Mouse (Mus musculus): Measurements from ENCODE around the gene Ephb2. TPM values are rescaled to one million over a fixed set of nuclear protein-coding genes. Genes with fewer than 3 reads are reported as not detected.

The Ephb2 gene
- total RNA-seq, 1 experiment from 2014 or later = 3.9 TPM

GRCm38 (mm10) chr4:136731008-136731609, 104.7 kb downstream of the Ephb2 start:
- no peak for ATAC-seq (replicated peaks in 1 of 2; ENCODE audit: insufficient read depth in 1 of 2, low FRiP score in 2 of 2, low TSS enrichment in 1 of 2, low read depth in 1 of 2, poor library complexity in 2 of 2, severe bottlenecking in 2 of 2)

GRCm38 (mm10) chr4:136730501-136730900, 105.3 kb downstream of the Ephb2 start:
- ATAC-seq (replicated peaks in 1 of 2; ENCODE audit: insufficient read depth in 1 of 2, low FRiP score in 2 of 2, low TSS enrichment in 1 of 2, low read depth in 1 of 2, poor library complexity in 2 of 2, severe bottlenecking in 2 of 2) = no peak

- no peak for ATAC-seq (replicated peaks in 1 of 2; ENCODE audit: insufficient read depth in 1 of 2, low FRiP score in 2 of 2, low TSS enrichment in 1 of 2, low read depth in 1 of 2, poor library complexity in 2 of 2, severe bottlenecking in 2 of 2)
These were observed 106.2 kb downstream of the Ephb2 start for GRCm38 (mm10) chr4:136729574-136729973.

GRCm38 (mm10) chr4:136726941-136727340, 108.8 kb downstream of the Ephb2 start:
- no peak for ATAC-seq (replicated peaks in 1 of 2; ENCODE audit: insufficient read depth in 1 of 2, low FRiP score in 2 of 2, low TSS enrichment in 1 of 2, low read depth in 1 of 2, poor library complexity in 2 of 2, severe bottlenecking in 2 of 2)

- no peak for ATAC-seq (replicated peaks in 1 of 2; ENCODE audit: insufficient read depth in 1 of 2, low FRiP score in 2 of 2, low TSS enrichment in 1 of 2, low read depth in 1 of 2, poor library complexity in 2 of 2, severe bottlenecking in 2 of 2)
These were observed 111.1 kb downstream of the Ephb2 start for GRCm38 (mm10) chr4:136724731-136725130.

- ATAC-seq (replicated peaks in 1 of 2; ENCODE audit: insufficient read depth in 1 of 2, low FRiP score in 2 of 2, low TSS enrichment in 1 of 2, low read depth in 1 of 2, poor library complexity in 2 of 2, severe bottlenecking in 2 of 2) = no peak
These were observed 113.3 kb downstream of the Ephb2 start for GRCm38 (mm10) chr4:136722361-136723082.

- no peak for ATAC-seq (replicated peaks in 1 of 2; ENCODE audit: insufficient read depth in 1 of 2, low FRiP score in 2 of 2, low TSS enrichment in 1 of 2, low read depth in 1 of 2, poor library complexity in 2 of 2, severe bottlenecking in 2 of 2)
These were observed 113.9 kb downstream of the Ephb2 start for GRCm38 (mm10) chr4:136721937-136722336.

GRCm38 (mm10) chr4:136720025-136720424, 115.8 kb downstream of the Ephb2 start:
- no peak for ATAC-seq (replicated peaks in 1 of 2; ENCODE audit: insufficient read depth in 1 of 2, low FRiP score in 2 of 2, low TSS enrichment in 1 of 2, low read depth in 1 of 2, poor library complexity in 2 of 2, severe bottlenecking in 2 of 2)

GRCm38 (mm10) chr4:136718193-136718986, 117.4 kb downstream of the Ephb2 start:
- ATAC-seq (replicated peaks in 1 of 2; ENCODE audit: insufficient read depth in 1 of 2, low FRiP score in 2 of 2, low TSS enrichment in 1 of 2, low read depth in 1 of 2, poor library complexity in 2 of 2, severe bottlenecking in 2 of 2) = 0 out of 4 replicates have a peak, but pooled peaks of 1 of the 2 experiments have one; percentile 7

GRCm38 (mm10) chr4:136716561-136716972, 119.2 kb downstream of the Ephb2 start:
- no peak for ATAC-seq (replicated peaks in 1 of 2; ENCODE audit: insufficient read depth in 1 of 2, low FRiP score in 2 of 2, low TSS enrichment in 1 of 2, low read depth in 1 of 2, poor library complexity in 2 of 2, severe bottlenecking in 2 of 2)

GRCm38 (mm10) chr4:136714530-136714929, 121.3 kb downstream of the Ephb2 start:
- no peak for ATAC-seq (replicated peaks in 1 of 2; ENCODE audit: insufficient read depth in 1 of 2, low FRiP score in 2 of 2, low TSS enrichment in 1 of 2, low read depth in 1 of 2, poor library complexity in 2 of 2, severe bottlenecking in 2 of 2)

GRCm38 (mm10) chr4:136713889-136714288, 121.9 kb downstream of the Ephb2 start:
- ATAC-seq (replicated peaks in 1 of 2; ENCODE audit: insufficient read depth in 1 of 2, low FRiP score in 2 of 2, low TSS enrichment in 1 of 2, low read depth in 1 of 2, poor library complexity in 2 of 2, severe bottlenecking in 2 of 2) = no peak

- ATAC-seq (replicated peaks in 1 of 2; ENCODE audit: insufficient read depth in 1 of 2, low FRiP score in 2 of 2, low TSS enrichment in 1 of 2, low read depth in 1 of 2, poor library complexity in 2 of 2, severe bottlenecking in 2 of 2) = peak in 1 of 2 experiments; percentile 49; a peak in 2 of 4 replicates
These were observed 122.4 kb downstream of the Ephb2 start for GRCm38 (mm10) chr4:136713431-136713830.

- ATAC-seq (replicated peaks in 1 of 2; ENCODE audit: insufficient read depth in 1 of 2, low FRiP score in 2 of 2, low TSS enrichment in 1 of 2, low read depth in 1 of 2, poor library complexity in 2 of 2, severe bottlenecking in 2 of 2) = peak; percentile 28 to 31; a peak in 3 of 4 replicates
These were observed 123.6 kb downstream of the Ephb2 start for GRCm38 (mm10) chr4:136711985-136712768.

- ATAC-seq (replicated peaks in 1 of 2; ENCODE audit: insufficient read depth in 1 of 2, low FRiP score in 2 of 2, low TSS enrichment in 1 of 2, low read depth in 1 of 2, poor library complexity in 2 of 2, severe bottlenecking in 2 of 2) = no peak
These were observed 125.4 kb downstream of the Ephb2 start for GRCm38 (mm10) chr4:136710345-136710744.

- ATAC-seq (replicated peaks in 1 of 2; ENCODE audit: insufficient read depth in 1 of 2, low FRiP score in 2 of 2, low TSS enrichment in 1 of 2, low read depth in 1 of 2, poor library complexity in 2 of 2, severe bottlenecking in 2 of 2) = no peak
These were observed 126.8 kb downstream of the Ephb2 start for GRCm38 (mm10) chr4:136708956-136709355.

GRCm38 (mm10) chr4:136706696-136707095, 129.1 kb downstream of the Ephb2 start:
- ATAC-seq (replicated peaks in 1 of 2; ENCODE audit: insufficient read depth in 1 of 2, low FRiP score in 2 of 2, low TSS enrichment in 1 of 2, low read depth in 1 of 2, poor library complexity in 2 of 2, severe bottlenecking in 2 of 2) = no peak

All from hematopoietic stem cell, adult 5-6 weeks (primary cell).